Mouse (Mus musculus) neural tube, embryonic 12.5 days (tissue): ENCODE data around the gene Etv6. TPM values are rescaled to one million over a fixed set of nuclear protein-coding genes. Genes with fewer than 3 reads are reported as not detected.

Experiments used
- ATAC-seq: fragments of 200-750 bp; cut with Nextera tagmentation; 2 replicates; pipeline ENCODE4 v1.8.0; 2017; ENCODE audit warnings: low read depth, mild to moderate bottlenecking, moderate TSS enrichment, moderate library complexity; ENCODE audit not compliant: low FRiP score
- H3K27ac ChIP-seq: fragments of 300-500 bp; sonication (generic); 2 replicates; pipeline ENCODE4 v1.5.1; 2016
- H3K27me3 ChIP-seq: fragments of 300-500 bp; sonication (generic); replicated peaks from 2 replicates; pipeline ENCODE4 v1.6.1; 2016; ENCODE audit warnings: mild to moderate bottlenecking
- H3K36me3 ChIP-seq: fragments of 300-500 bp; sonication (generic); 2 replicates; pipeline ENCODE4 v1.6.1; 2016; ENCODE audit warnings: mild to moderate bottlenecking
- H3K4me1 ChIP-seq: fragments of 300-500 bp; sonication (generic); 2 replicates; pipeline ENCODE4 v1.6.1; 2016
- H3K4me2 ChIP-seq: fragments of 300-500 bp; sonication (generic); replicated peaks from 2 replicates; pipeline ENCODE4 v1.6.1; 2016; ENCODE audit warnings: mild to moderate bottlenecking
- H3K4me3 ChIP-seq: fragments of 300-500 bp; sonication (generic); 2 replicates; pipeline ENCODE4 v1.5.1; 2016
- H3K9ac ChIP-seq: fragments of 300-500 bp; sonication (generic); 2 replicates; pipeline ENCODE4 v1.6.1; 2016; ENCODE audit warnings: mild to moderate bottlenecking
- H3K9me3 ChIP-seq: fragments of 300-500 bp; sonication (generic); 2 replicates; pipeline ENCODE4 v1.6.1; 2016; ENCODE audit warnings: mild to moderate bottlenecking
- WGBS: fragments of 180-500 bp; shearing (Covaris S2); methylation state at CpG from one replicate; pipeline ENCODE4 v1.1.7; 2016; 5-methylcytosine and 5-hydroxymethylcytosine counted together
- polyA plus RNA-seq: library from polyadenylated mRNA; unstranded; fragments of >200 nt; fragmentation: Nextera tagmentation; extraction: Ambion mirVana; gene quantifications from 2 replicates; pipeline ENCODE4 v1.2.1, GENCODE M21; 2016

Gene Etv6
- polyA plus RNA-seq, 1 experiment from 2014 or later: 10.9 TPM

GRCm38 (mm10) chr6:134034436-134034835, 1.1 kb upstream of the Etv6 start:
- Histone ChIP-seq H3K4me3 (peak overlapping the region; percentile 71), H3K9ac (peak overlapping the region; percentile 96), H3K27me3 (no peaks in the 10 kb centered on the region), H3K4me2 (peak overlapping the region; percentile 64), H3K9me3 (no peaks in the 10 kb centered on the region), H3K4me1 (peaks cover 27% of the 10 kb centered on the region), H3K36me3 (no peaks in the 10 kb centered on the region), H3K27ac (peak overlapping the region; percentile 100; the same call in 1 of the 2 replicates)
- 2% methylated on average over 8 of the region's 8 CpGs for WGBS
- ATAC-seq: peak; percentile 4

DNA sequence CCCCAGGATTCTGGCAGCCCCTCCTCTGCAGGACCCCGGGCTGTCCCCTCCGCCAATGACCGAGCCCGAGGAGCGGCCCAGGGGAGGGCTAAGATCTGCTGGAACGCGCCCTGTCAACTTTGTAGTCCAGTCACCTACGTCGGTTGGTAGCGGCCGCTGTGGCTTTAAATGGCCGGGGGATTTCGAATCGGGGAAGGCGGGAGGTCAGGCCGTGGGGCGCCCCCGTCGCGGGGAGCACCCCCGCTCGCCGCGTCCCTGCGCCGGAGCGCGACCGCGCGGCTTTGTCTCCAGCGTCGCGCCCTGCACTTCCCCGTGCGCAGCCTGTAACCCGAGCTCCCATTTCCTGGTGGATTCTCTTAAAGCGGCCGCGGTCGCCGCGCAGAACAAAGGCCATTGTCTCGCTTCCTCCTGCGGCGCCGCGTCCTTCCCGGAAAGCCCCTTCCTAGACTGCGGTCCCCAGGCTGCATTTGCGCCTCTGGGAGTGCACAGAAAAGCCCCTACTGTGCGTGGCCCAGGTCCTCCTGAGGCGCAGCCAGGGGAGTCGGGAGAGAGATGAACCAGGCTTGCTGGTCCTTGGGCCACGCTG, 503 bp upstream of the Etv6 start:
- peak; percentile 95 for ATAC-seq
- Histone ChIP-seq H3K4me3 (peak overlapping the region; percentile 71), H3K4me1 (peaks cover 27% of the 10 kb centered on the region), H3K27me3 (no peaks in the 10 kb centered on the region), H3K4me2 (peak overlapping the region; percentile 64), H3K36me3 (no peaks in the 10 kb centered on the region), H3K9me3 (no peaks in the 10 kb centered on the region), H3K9ac (peak overlapping the region; percentile 96), H3K27ac (peak overlapping the region; percentile 100)
- under 1% methylated on average over 55 of the region's 55 CpGs for WGBS

GRCm38 (mm10) chr6:134036491-134036911, 1.0 kb downstream of the Etv6 start:
- H3K9me3 ChIP-seq: no peaks in the 10 kb centered on the region
- peak overlapping the region; percentile 96 for H3K9ac ChIP-seq
- peaks cover 40% of the 10 kb centered on the region for H3K4me1 ChIP-seq
- no peaks in the 10 kb centered on the region for H3K36me3 ChIP-seq
- H3K27ac ChIP-seq: no peak overlapping the region
- peak overlapping the region; percentile 71 for H3K4me3 ChIP-seq
- no peak for ATAC-seq
- whole genome bisulfite sequencing: 1% methylated on average over 7 of the region's 8 CpGs
- no peaks in the 10 kb centered on the region for H3K27me3 ChIP-seq
- peak overlapping the region; percentile 64 for H3K4me2 ChIP-seq

- Histone ChIP-seq H3K4me3 (peak overlapping the region; percentile 71), H3K36me3 (no peaks in the 10 kb centered on the region), H3K27ac (no peak overlapping the region), H3K9ac (peak overlapping the region; percentile 96; the same call in 1 of the 2 replicates), H3K4me2 (peak overlapping the region; percentile 64), H3K9me3 (no peaks in the 10 kb centered on the region), H3K27me3 (no peaks in the 10 kb centered on the region), H3K4me1 (peaks cover 45% of the 10 kb centered on the region)
- WGBS: 18% methylated on average over 3 of the region's 3 CpGs
- no peak for ATAC-seq
Measured at GRCm38 (mm10) chr6:134036951-134037431, 1.5 kb downstream of the Etv6 start.

- no peaks in the 10 kb centered on the region for H3K36me3 ChIP-seq
- H3K4me3 ChIP-seq: peak overlapping the region; percentile 20; the same call in 1 of the 2 replicates
- no peaks in the 10 kb centered on the region for H3K9me3 ChIP-seq
- ATAC-seq: no peak
- WGBS: 19% methylated on average over 10 of the region's 10 CpGs
- peak overlapping the region; percentile 64 for H3K4me2 ChIP-seq
- H3K4me1 ChIP-seq: peaks cover 52% of the 10 kb centered on the region
- no peak overlapping the region for H3K27ac ChIP-seq
- H3K9ac ChIP-seq: 0 out of 2 replicates have a peak overlapping the region, but pooled peaks have one; percentile 13
- H3K27me3 ChIP-seq: no peaks in the 10 kb centered on the region
Measured at GRCm38 (mm10) chr6:134037960-134038359, 2.5 kb downstream of the Etv6 start.

- no peaks in the 10 kb centered on the region for H3K9me3 ChIP-seq
- 11% methylated on average over 6 of the region's 6 CpGs for WGBS
- H3K36me3 ChIP-seq: no peaks in the 10 kb centered on the region
- no peak overlapping the region for H3K27ac ChIP-seq
- ATAC-seq: no peak
- peaks cover 62% of the 10 kb centered on the region for H3K4me1 ChIP-seq
- H3K4me2 ChIP-seq: peak overlapping the region; percentile 64
- H3K27me3 ChIP-seq: no peaks in the 10 kb centered on the region
- no peak overlapping the region for H3K4me3 ChIP-seq
- H3K9ac ChIP-seq: no peak overlapping the region
Measured at GRCm38 (mm10) chr6:134038881-134039280, 3.4 kb downstream of the Etv6 start.

DNA sequence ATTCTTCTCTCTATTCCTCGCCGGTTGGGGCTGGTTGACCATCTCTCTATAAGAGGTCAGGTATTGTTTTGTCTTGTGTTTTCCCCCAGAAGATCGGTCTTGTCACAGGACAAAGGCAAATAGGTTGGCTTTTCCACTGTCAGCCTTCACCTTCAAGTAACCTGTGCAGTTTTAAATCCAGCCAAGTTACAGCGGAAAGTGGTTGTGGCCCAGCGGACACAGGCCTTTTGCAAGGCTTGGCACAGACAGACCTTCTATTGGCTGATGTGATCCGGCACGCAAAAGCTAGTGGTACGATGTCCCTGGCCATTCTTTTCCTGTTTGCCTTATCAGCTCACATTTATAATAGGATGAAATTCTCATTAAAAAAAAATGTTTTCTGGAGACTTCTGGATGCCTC, 3.9 kb downstream of the Etv6 start:
- Histone ChIP-seq H3K4me1 (peaks cover 66% of the 10 kb centered on the region), H3K27me3 (no peaks in the 10 kb centered on the region), H3K9ac (no peak overlapping the region), H3K4me2 (peak overlapping the region; percentile 64; the same call in 1 of the 2 replicates), H3K4me3 (no peak overlapping the region), H3K9me3 (no peaks in the 10 kb centered on the region), H3K27ac (no peak overlapping the region), H3K36me3 (no peaks in the 10 kb centered on the region)
- ATAC-seq: no peak
- 66% methylated on average over 8 of the region's 8 CpGs for WGBS

DNA sequence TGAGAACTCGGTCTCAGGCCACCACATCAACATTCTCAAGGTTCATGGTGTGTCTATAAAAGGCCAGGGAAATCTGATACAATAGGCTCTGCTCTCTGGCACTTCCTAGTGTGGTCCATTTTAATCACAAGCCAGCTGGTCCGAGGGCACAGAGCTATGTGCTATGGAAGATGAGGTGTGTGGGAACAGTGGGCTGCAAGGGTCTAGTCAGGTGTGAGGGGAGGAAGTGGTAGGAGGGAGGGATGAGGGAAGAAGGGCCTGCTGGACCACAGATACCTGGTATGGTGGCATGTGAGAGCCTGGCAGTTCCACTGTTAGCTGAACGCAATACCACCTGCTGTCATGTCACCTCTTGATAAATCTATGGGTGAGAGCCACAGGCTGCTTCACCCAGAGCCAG, 4.8 kb downstream of the Etv6 start:
- Histone ChIP-seq H3K4me3 (no peak overlapping the region), H3K9me3 (no peaks in the 10 kb centered on the region), H3K4me1 (peaks cover 76% of the 10 kb centered on the region), H3K27me3 (no peaks in the 10 kb centered on the region), H3K27ac (no peak overlapping the region), H3K9ac (no peak overlapping the region), H3K36me3 (no peaks in the 10 kb centered on the region), H3K4me2 (no peak overlapping the region)
- 64% methylated on average over 3 of the region's 3 CpGs for WGBS
- no peak for ATAC-seq

DNA sequence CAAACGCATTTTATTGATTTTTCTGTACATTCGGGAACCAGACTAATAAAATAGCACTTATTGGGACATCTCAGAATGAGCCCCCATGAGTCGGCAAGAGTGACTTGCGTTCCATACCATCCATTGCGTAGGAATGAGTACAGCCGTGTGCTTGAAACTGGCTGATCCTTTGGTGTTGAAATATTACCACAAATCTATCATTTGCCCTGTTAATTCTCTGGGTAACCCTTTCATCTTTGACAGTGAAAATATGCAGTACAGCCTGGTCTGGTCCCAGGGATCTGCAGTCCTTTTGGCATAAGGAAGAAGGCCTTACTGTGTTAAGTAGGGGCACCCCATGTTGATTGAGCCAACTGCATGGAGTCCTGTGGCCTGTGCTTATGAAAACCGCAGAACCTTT, 5.8 kb downstream of the Etv6 start:
- Histone ChIP-seq H3K27ac (no peak overlapping the region), H3K4me1 (peaks cover 84% of the 10 kb centered on the region), H3K27me3 (no peaks in the 10 kb centered on the region), H3K9me3 (no peaks in the 10 kb centered on the region), H3K4me2 (0 out of 2 replicates have a peak overlapping the region, but pooled peaks have one; percentile 20), H3K4me3 (no peak overlapping the region), H3K36me3 (no peaks in the 10 kb centered on the region), H3K9ac (no peak overlapping the region)
- WGBS: 73% methylated on average over 7 of the region's 7 CpGs
- no peak for ATAC-seq

GRCm38 (mm10) chr6:134041916-134042315, 6.4 kb downstream of the Etv6 start:
- H3K27me3 ChIP-seq: no peaks in the 10 kb centered on the region
- 33% methylated on average over 12 of the region's 12 CpGs for WGBS
- no peaks in the 10 kb centered on the region for H3K36me3 ChIP-seq
- no peak overlapping the region for H3K27ac ChIP-seq
- H3K4me1 ChIP-seq: peaks cover 87% of the 10 kb centered on the region
- no peak overlapping the region for H3K9ac ChIP-seq
- ATAC-seq: peak; percentile 23; the same call in 1 of the 2 replicates
- no peak overlapping the region for H3K4me3 ChIP-seq
- H3K9me3 ChIP-seq: no peaks in the 10 kb centered on the region
- 0 out of 2 replicates have a peak overlapping the region, but pooled peaks have one; percentile 20 for H3K4me2 ChIP-seq

- ATAC-seq: no peak
- H3K4me1 ChIP-seq: peaks cover 74% of the 10 kb centered on the region
- WGBS: 8% methylated on average over 7 of the region's 7 CpGs
Measured at GRCm38 (mm10) chr6:134043545-134043944, 8.0 kb downstream of the Etv6 start.

GRCm38 (mm10) chr6:134045092-134045868, 9.8 kb downstream of the Etv6 start:
- Histone ChIP-seq H3K4me1 (peaks cover 67% of the 10 kb centered on the region), H3K27me3 (no peaks in the 10 kb centered on the region), H3K4me2 (peak overlapping the region; percentile 38), H3K27ac (no peak overlapping the region), H3K36me3 (no peaks in the 10 kb centered on the region), H3K9me3 (no peaks in the 10 kb centered on the region), H3K4me3 (no peak overlapping the region), H3K9ac (no peak overlapping the region)
- 62% methylated on average over 9 of the region's 9 CpGs for WGBS
- no peak for ATAC-seq

More at GRCm38 (mm10) chr6:134043545-134043944, 8.0 kb downstream of the Etv6 start:
- H3K27me3 ChIP-seq: no peaks in the 10 kb centered on the region
- no peaks in the 10 kb centered on the region for H3K36me3 ChIP-seq
- H3K27ac ChIP-seq: no peak overlapping the region
- H3K9me3 ChIP-seq: no peaks in the 10 kb centered on the region
- H3K4me3 ChIP-seq: no peak overlapping the region
- peak overlapping the region; percentile 38 for H3K4me2 ChIP-seq
- no peak overlapping the region for H3K9ac ChIP-seq
